Mouse (Mus musculus) skeletal muscle tissue, adult 2 months (tissue): ENCODE data around the gene Vamp4.
"Not testable (repeated sequence)": the region's sequence is repeated elsewhere in the genome, so short reads cannot be mapped to it uniquely, and the experiment has no call there.

Source experiments
- DNase-seq: peaks from one replicate; pipeline ENCODE4 v3.0.0-alpha.2; 2012; ENCODE audit warnings: low read depth, low spot score

The Vamp4 gene

GRCm38 (mm10) chr1:162589443-162589842, 19.1 kb downstream of the Vamp4 start:
- no peak for DNase-seq

GRCm38 (mm10) chr1:162590415-162590997, 20.2 kb downstream of the Vamp4 start:
- DNase-seq = no peak

GRCm38 (mm10) chr1:162597379-162598102, 27.2 kb downstream of the Vamp4 start:
- DNase-seq = no peak

- no peak for DNase-seq
These were observed 29.3 kb downstream of the Vamp4 start for GRCm38 (mm10) chr1:162599617-162600016.

- no peak for DNase-seq
These were observed 31.0 kb downstream of the Vamp4 start for GRCm38 (mm10) chr1:162601288-162601687.

- DNase-seq = no peak
These were observed 37.8 kb downstream of the Vamp4 start for GRCm38 (mm10) chr1:162608127-162608526.

- DNase-seq = no peak
These were observed 39.4 kb downstream of the Vamp4 start for GRCm38 (mm10) chr1:162609633-162610250.

- DNase-seq = no peak
These were observed 40.9 kb downstream of the Vamp4 start for GRCm38 (mm10) chr1:162611191-162611590.

GRCm38 (mm10) chr1:162615511-162615910, 45.2 kb downstream of the Vamp4 start:
- DNase-seq = no peak

GRCm38 (mm10) chr1:162620487-162620886, 50.2 kb downstream of the Vamp4 start:
- DNase-seq = no peak

- no peak for DNase-seq
These were observed 53.6 kb downstream of the Vamp4 start for GRCm38 (mm10) chr1:162623895-162624294.

GRCm38 (mm10) chr1:162625229-162625628, 54.9 kb downstream of the Vamp4 start:
- DNase-seq = peak; percentile 40

GRCm38 (mm10) chr1:162627821-162628220, 57.5 kb downstream of the Vamp4 start:
- not testable (repeated sequence) for DNase-seq

- DNase-seq = not testable (repeated sequence)
These were observed 58.0 kb downstream of the Vamp4 start for GRCm38 (mm10) chr1:162628326-162628725.

GRCm38 (mm10) chr1:162635291-162635931, 65.1 kb downstream of the Vamp4 start:
- DNase-seq = peak; percentile 88

- DNase-seq = no peak
These were observed 66.2 kb downstream of the Vamp4 start for GRCm38 (mm10) chr1:162636516-162636915.

GRCm38 (mm10) chr1:162638535-162638934, 68.2 kb downstream of the Vamp4 start:
- DNase-seq = no peak

- DNase-seq = peak; percentile 61
These were observed 68.9 kb downstream of the Vamp4 start, which contains the start of gene Myoc for GRCm38 (mm10) chr1:162639051-162639750. Gene Myoc, plus strand, starts transcription at chr1:162639155.

GRCm38 (mm10) chr1:162639861-162640260, 69.5 kb downstream of the Vamp4 start:
- DNase-seq = no peak

GRCm38 (mm10) chr1:162642591-162642990, 72.3 kb downstream of the Vamp4 start:
- DNase-seq = no peak

GRCm38 (mm10) chr1:162643752-162644151, 73.4 kb downstream of the Vamp4 start:
- DNase-seq = peak; percentile 93
